Mouse (Mus musculus) heart, embryonic 10.5 days (tissue): ENCODE measurements around the gene Tbc1d8. TPM values are rescaled to one million over a fixed set of nuclear protein-coding genes. Genes with fewer than 3 reads are reported as not detected.
A peak's percentile ranks its signal among the peaks of the same experiment; 100 is the strongest.

Experiments
- DNase-seq: peaks from one replicate; pipeline ENCODE4 v3.0.0-alpha.2; 2017; ENCODE audit warnings: low spot score
- H3K27ac ChIP-seq: fragments of 300-500 bp; sonication (generic); 2 replicates; pipeline ENCODE4 v1.5.1; 2016; ENCODE audit warnings: mild to moderate bottlenecking
- H3K27me3 ChIP-seq: fragments of 300-500 bp; sonication (generic); 2 replicates; pipeline ENCODE4 v1.6.1; 2016; ENCODE audit warnings: mild to moderate bottlenecking; ENCODE audit not compliant: poor library complexity, insufficient read depth, severe bottlenecking
- H3K36me3 ChIP-seq: fragments of 300-500 bp; sonication (generic); 2 replicates; pipeline ENCODE4 v1.6.1; 2016; ENCODE audit warnings: mild to moderate bottlenecking, moderate library complexity
- H3K4me1 ChIP-seq: fragments of 300-500 bp; sonication (generic); 2 replicates; pipeline ENCODE4 v1.6.1; 2016; ENCODE audit warnings: mild to moderate bottlenecking
- H3K4me3 ChIP-seq: fragments of 300-500 bp; sonication (generic); 2 replicates; pipeline ENCODE4 v1.5.1; 2016; ENCODE audit warnings: mild to moderate bottlenecking, moderate library complexity
- H3K9me3 ChIP-seq: fragments of 300-500 bp; sonication (generic); 2 replicates; pipeline ENCODE4 v1.6.1; 2016; ENCODE audit warnings: mild to moderate bottlenecking, moderate library complexity
- WGBS: fragments of 180-500 bp; shearing (Covaris S2); methylation state at CpG from one replicate; pipeline ENCODE4 v1.1.7; 2016; 5-methylcytosine and 5-hydroxymethylcytosine counted together
- polyA plus RNA-seq: library from polyadenylated mRNA; unstranded; fragments of >200 nt; fragmentation: Nextera tagmentation; extraction: Ambion mirVana; gene quantifications from 2 replicates; pipeline ENCODE4 v1.2.1, GENCODE M21; 2016

Gene Tbc1d8
- polyA plus RNA-seq, 1 experiment from 2014 or later: 7.5 TPM

- 79% methylated on average over 4 of the region's 4 CpGs for WGBS
- Histone ChIP-seq H3K4me3 (no peak overlapping the region), H3K9me3 (no peaks in the 10 kb centered on the region), H3K27ac (no peak overlapping the region), H3K36me3 (no peaks in the 10 kb centered on the region), H3K4me1 (peaks cover 27% of the 10 kb centered on the region), H3K27me3 (peaks cover 32% of the 10 kb centered on the region)
- DNase-seq: no peak
Measured at GRCm38 (mm10) chr1:39332456-39332855, 146.1 kb downstream of the Tbc1d8 start.

- no peaks in the 10 kb centered on the region for H3K36me3 ChIP-seq
- no peak overlapping the region for H3K4me3 ChIP-seq
- WGBS: 67% methylated on average over 7 of the region's 7 CpGs
- peaks cover 28% of the 10 kb centered on the region for H3K4me1 ChIP-seq
- no peaks in the 10 kb centered on the region for H3K9me3 ChIP-seq
- 0 out of 2 replicates have a peak overlapping the region, but pooled peaks have one; percentile 25 for H3K27ac ChIP-seq
- H3K27me3 ChIP-seq: peaks cover 24% of the 10 kb centered on the region
- no peak for DNase-seq
Measured at GRCm38 (mm10) chr1:39330857-39331594, 147.5 kb downstream of the Tbc1d8 start.

DNA sequence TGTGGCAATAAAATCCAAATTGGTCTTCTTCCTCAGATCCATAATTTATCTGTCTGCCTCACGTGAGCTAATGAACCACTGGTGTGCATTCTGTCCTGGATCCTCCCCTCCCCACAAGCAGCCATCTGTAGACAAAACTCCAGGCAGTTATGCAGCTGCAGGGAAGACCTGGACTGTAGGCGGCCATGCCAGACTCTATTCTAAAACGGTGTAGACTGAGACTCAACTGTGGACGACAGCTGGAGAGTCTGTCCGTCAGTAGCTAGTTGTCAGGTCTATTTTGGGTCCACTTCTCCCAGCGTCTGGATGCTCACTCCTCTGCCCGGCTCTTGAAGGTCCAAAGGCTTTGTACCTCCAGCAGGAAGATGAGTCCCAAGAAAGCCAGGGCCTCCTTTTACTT, 151.0 kb downstream of the Tbc1d8 start:
- Histone ChIP-seq H3K27ac (no peak overlapping the region), H3K9me3 (no peaks in the 10 kb centered on the region), H3K27me3 (no peaks in the 10 kb centered on the region), H3K4me3 (no peak overlapping the region), H3K4me1 (peaks cover 19% of the 10 kb centered on the region), H3K36me3 (no peaks in the 10 kb centered on the region)
- WGBS: 51% methylated on average over 7 of the region's 7 CpGs
- DNase-seq: no peak

GRCm38 (mm10) chr1:39325228-39325627, 153.3 kb downstream of the Tbc1d8 start:
- Histone ChIP-seq H3K4me1 (peaks cover 9% of the 10 kb centered on the region; the same call in 1 of the 2 replicates), H3K36me3 (no peaks in the 10 kb centered on the region), H3K27me3 (no peaks in the 10 kb centered on the region), H3K27ac (no peak overlapping the region), H3K4me3 (no peak overlapping the region), H3K9me3 (no peaks in the 10 kb centered on the region)
- WGBS: 88% methylated on average over 6 of the region's 6 CpGs
- DNase-seq: no peak

DNA sequence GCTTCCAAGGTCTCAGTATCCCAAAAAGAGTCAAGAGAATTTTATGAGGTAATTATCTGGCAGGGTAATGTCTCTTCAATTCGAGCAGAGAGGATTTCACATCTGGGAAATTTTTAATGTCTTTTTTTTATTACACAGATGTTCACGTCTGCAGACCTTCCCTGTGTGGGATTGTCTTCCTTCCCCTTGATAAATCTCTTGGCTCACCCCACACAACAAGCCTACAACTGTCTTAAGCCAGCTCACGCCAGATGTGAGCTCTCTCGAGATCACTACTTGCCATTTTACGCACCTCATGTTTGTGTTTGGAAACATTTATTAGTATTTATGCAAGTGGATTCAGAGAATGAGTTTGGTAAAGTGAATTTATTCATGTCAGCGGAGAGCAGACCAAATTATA, 156.6 kb downstream of the Tbc1d8 start:
- no peaks in the 10 kb centered on the region for H3K9me3 ChIP-seq
- 0 out of 2 replicates have a peak, but pooled peaks cover under 1% of the 10 kb centered on the region for H3K4me1 ChIP-seq
- no peak overlapping the region for H3K27ac ChIP-seq
- no peaks in the 10 kb centered on the region for H3K36me3 ChIP-seq
- H3K4me3 ChIP-seq: no peak overlapping the region
- H3K27me3 ChIP-seq: no peaks in the 10 kb centered on the region
- 79% methylated on average over 6 of the region's 6 CpGs for WGBS
- DNase-seq: no peak

Other genes with a start within 250 kb of the Tbc1d8 start
- gene Rpl31, start 110.9 kb downstream of the Tbc1d8 start, polyA plus RNA-seq: 325 and 422 TPM in 2 replicates
- 20.1 and 27.7 TPM in 2 replicates for gene Cnot11, start 56.2 kb upstream of the Tbc1d8 start, polyA plus RNA-seq
- gene Rnf149, start 98.7 kb upstream of the Tbc1d8 start, polyA plus RNA-seq: 17.1 and 26.0 TPM in 2 replicates
- gene Creg2, start 172.7 kb upstream of the Tbc1d8 start, polyA plus RNA-seq: 0.04 and 0.06 TPM in 2 replicates
- gene Rfx8, start 242.2 kb upstream of the Tbc1d8 start, polyA plus RNA-seq: 0.73 and 1.4 TPM in 2 replicates